Mouse (Mus musculus): ENCODE measurements around the gene BC005537. TPM values are rescaled to one million over a fixed set of nuclear protein-coding genes. Genes with fewer than 3 reads are reported as not detected.
A peak's percentile ranks its signal among the peaks of the same experiment; 100 is the strongest.

Gene BC005537
- total and polyA plus RNA-seq, 2 experiments: 20.3 to 63.3 TPM

GRCm38 (mm10) chr13:24816125-24817092, 15.0 kb downstream of the BC005537 start:
- H3K4me3 ChIP-seq (ENCODE audit: insufficient read depth, low read depth, low read length): no peak overlapping the region
- peaks cover 2% of the 10 kb centered on the region; the same call in 1 of the 2 replicates for H3K4me1 ChIP-seq (ENCODE audit: control insufficient read depth, insufficient read depth, low read length)
- H3K36me3 ChIP-seq (ENCODE audit: control insufficient read depth, insufficient read depth, low read length): peaks cover 42% of the 10 kb centered on the region
- WGBS: 52% methylated on average over 4 of the region's 4 CpGs
- H3K27me3 ChIP-seq (ENCODE audit: control insufficient read depth, insufficient read depth, low read length): no peaks in the 10 kb centered on the region
- H3K27ac ChIP-seq (replicated peaks; ENCODE audit: insufficient read depth, low read depth, low read length): no peak overlapping the region; the same call in 1 of the 2 replicates
- peak; percentile 33 for DNase-seq (ENCODE audit: extremely low read depth, low read depth, low spot score)
- TF ChIP-seq POLR2A (IDR thresholded peaks at IDR 0.05; ENCODE audit: extremely low read depth, insufficient read depth, low read length) (no peak), CTCF (IDR thresholded peaks at IDR 0.05; ENCODE audit: low read depth, low read length) (no peak)
- no peaks in the 10 kb centered on the region for H3K79me2 ChIP-seq (ENCODE audit: control insufficient read depth, insufficient read depth, low read length)
- H3K9ac ChIP-seq (ENCODE audit: low read depth, low read length): no peak overlapping the region

GRCm38 (mm10) chr13:24819931-24820330, 18.5 kb downstream of the BC005537 start:
- Histone ChIP-seq H3K9ac (ENCODE audit: low read depth, low read length) (no peak overlapping the region), H3K27me3 (ENCODE audit: control insufficient read depth, insufficient read depth, low read length) (no peaks in the 10 kb centered on the region), H3K4me3 (ENCODE audit: insufficient read depth, low read depth, low read length) (no peak overlapping the region), H3K36me3 (ENCODE audit: control insufficient read depth, insufficient read depth, low read length) (peaks cover 17% of the 10 kb centered on the region), H3K79me2 (ENCODE audit: control insufficient read depth, insufficient read depth, low read length) (no peaks in the 10 kb centered on the region), H3K4me1 (ENCODE audit: control insufficient read depth, insufficient read depth, low read length) (no peaks in the 10 kb centered on the region; the same call in 1 of the 2 replicates), H3K27ac (replicated peaks; ENCODE audit: insufficient read depth, low read depth, low read length) (peak overlapping the region; percentile 45)
- TF ChIP-seq CTCF (IDR thresholded peaks at IDR 0.05; ENCODE audit: low read depth, low read length): no peak
- TF ChIP-seq POLR2A (IDR thresholded peaks at IDR 0.05; ENCODE audit: extremely low read depth, insufficient read depth, low read length): no peak
- 16% methylated on average over 1 of the region's 1 CpGs for WGBS
- DNase-seq (ENCODE audit: extremely low read depth, low read depth, low spot score): peak; percentile 87

- no peak for TF ChIP-seq CTCF (IDR thresholded peaks at IDR 0.05; ENCODE audit: low read depth, low read length)
- TF ChIP-seq POLR2A (IDR thresholded peaks at IDR 0.05; ENCODE audit: extremely low read depth, insufficient read depth, low read length): no peak
- peaks cover 5% of the 10 kb centered on the region; the same call in 1 of the 2 replicates for H3K36me3 ChIP-seq (ENCODE audit: control insufficient read depth, insufficient read depth, low read length)
- 86% methylated on average over 16 of the region's 16 CpGs for WGBS
- H3K79me2 ChIP-seq (ENCODE audit: control insufficient read depth, insufficient read depth, low read length): no peaks in the 10 kb centered on the region
- H3K4me1 ChIP-seq (ENCODE audit: control insufficient read depth, insufficient read depth, low read length): peaks cover 7% of the 10 kb centered on the region
- H3K27ac ChIP-seq (replicated peaks; ENCODE audit: insufficient read depth, low read depth, low read length): no peak overlapping the region
- no peak for DNase-seq (ENCODE audit: extremely low read depth, low read depth, low spot score)
- no peak overlapping the region for H3K4me3 ChIP-seq (ENCODE audit: insufficient read depth, low read depth, low read length)
- H3K9ac ChIP-seq (ENCODE audit: low read depth, low read length): no peak overlapping the region
- H3K27me3 ChIP-seq (ENCODE audit: control insufficient read depth, insufficient read depth, low read length): no peaks in the 10 kb centered on the region
Measured at GRCm38 (mm10) chr13:24822663-24823343, 21.3 kb downstream of the BC005537 start.

GRCm38 (mm10) chr13:24824647-24825046, 23.2 kb downstream of the BC005537 start:
- Histone ChIP-seq H3K4me1 (ENCODE audit: control insufficient read depth, insufficient read depth, low read length) (peaks cover 7% of the 10 kb centered on the region), H3K4me3 (ENCODE audit: insufficient read depth, low read depth, low read length) (no peak overlapping the region), H3K27me3 (ENCODE audit: control insufficient read depth, insufficient read depth, low read length) (no peaks in the 10 kb centered on the region), H3K9ac (ENCODE audit: low read depth, low read length) (no peak overlapping the region), H3K79me2 (ENCODE audit: control insufficient read depth, insufficient read depth, low read length) (no peaks in the 10 kb centered on the region), H3K27ac (replicated peaks; ENCODE audit: insufficient read depth, low read depth, low read length) (no peak overlapping the region), H3K36me3 (ENCODE audit: control insufficient read depth, insufficient read depth, low read length) (peaks cover 1% of the 10 kb centered on the region; the same call in 1 of the 2 replicates)
- DNase-seq (ENCODE audit: extremely low read depth, low read depth, low spot score): no peak
- 94% methylated on average over 4 of the region's 4 CpGs for WGBS
- TF ChIP-seq POLR2A (IDR thresholded peaks at IDR 0.05; ENCODE audit: extremely low read depth, insufficient read depth, low read length) (no peak), CTCF (IDR thresholded peaks at IDR 0.05; ENCODE audit: low read depth, low read length) (no peak)

- Histone ChIP-seq H3K79me2 (ENCODE audit: control insufficient read depth, insufficient read depth, low read length) (no peaks in the 10 kb centered on the region), H3K36me3 (ENCODE audit: control insufficient read depth, insufficient read depth, low read length) (no peaks in the 10 kb centered on the region), H3K4me3 (ENCODE audit: insufficient read depth, low read depth, low read length) (no peak overlapping the region), H3K27me3 (ENCODE audit: control insufficient read depth, insufficient read depth, low read length) (no peaks in the 10 kb centered on the region), H3K4me1 (ENCODE audit: control insufficient read depth, insufficient read depth, low read length) (peaks cover 7% of the 10 kb centered on the region), H3K27ac (replicated peaks; ENCODE audit: insufficient read depth, low read depth, low read length) (peak overlapping the region; percentile 40; the same call in 1 of the 2 replicates), H3K9ac (ENCODE audit: low read depth, low read length) (no peak overlapping the region)
- WGBS: 16% methylated on average over 4 of the region's 4 CpGs
- TF ChIP-seq CTCF (IDR thresholded peaks at IDR 0.05; ENCODE audit: low read depth, low read length) (no peak), POLR2A (IDR thresholded peaks at IDR 0.05; ENCODE audit: extremely low read depth, insufficient read depth, low read length) (no peak)
- DNase-seq (ENCODE audit: extremely low read depth, low read depth, low spot score): peak; percentile 87
Measured at GRCm38 (mm10) chr13:24825587-24825986, 24.1 kb downstream of the BC005537 start.
